In genomic region chr11:71447841-71448745, GRCm38 (mm10) we compare ENCODE assay signal across 13 mouse cellular contexts.
DNase-seq lines count a peak whose midpoint lies in the region; ATAC-seq and TF ChIP-seq lines count a peak whose summit lies in the region.
"Had no signal": no experiment of that assay in that cellular context is flagged by ENCODE, and none has a peak within 500 bp of the region (broad histone marks: within the 10 kb centered on the region; RNA-seq: fewer than 3 reads in every experiment).

No protein-coding gene starts in this region.

- H3K36me3 ChIP-seq in hindbrain, embryonic 13.5 days = no peaks in the 10 kb centered on the region
- H3K36me3 ChIP-seq in hindbrain, embryonic 16.5 days (ENCODE audit: control insufficient read depth, insufficient read depth, low read length) = no peaks in the 10 kb centered on the region
- H3K36me3 ChIP-seq in forebrain, embryonic 10.5 days (replicated peaks) = no peaks in the 10 kb centered on the region
- no peaks in the 10 kb centered on the region for H3K36me3 ChIP-seq in thymus, adult 2 months (ENCODE audit: control insufficient read depth, insufficient read depth, low read length)
- H3K36me3 ChIP-seq: limb, embryonic 15.5 days had no signal

- no peaks in the 10 kb centered on the region for H3K27me3 ChIP-seq in hindbrain, embryonic 13.5 days
- no peaks in the 10 kb centered on the region for H3K27me3 ChIP-seq in hindbrain, embryonic 16.5 days (replicated peaks; ENCODE audit: control insufficient read depth, insufficient read depth, low read length)
- H3K27me3 ChIP-seq in forebrain, embryonic 10.5 days (ENCODE audit: poor library complexity, severe bottlenecking) = no peaks in the 10 kb centered on the region
- no peaks in the 10 kb centered on the region for H3K27me3 ChIP-seq in thymus, adult 2 months (ENCODE audit: control insufficient read depth, insufficient read depth, low read length)
- H3K27me3 ChIP-seq: limb, embryonic 15.5 days had no signal

- H3K4me1 ChIP-seq in hindbrain, embryonic 13.5 days (replicated peaks) = peaks cover 34% of the 10 kb centered on the region
- H3K4me1 ChIP-seq in hindbrain, embryonic 16.5 days (ENCODE audit: control insufficient read depth, insufficient read depth, low read depth, low read length) = peaks cover 9% of the 10 kb centered on the region; the same call in 1 of the 2 replicates
- peaks cover 31% of the 10 kb centered on the region for H3K4me1 ChIP-seq in forebrain, embryonic 10.5 days
- H3K4me1 ChIP-seq in thymus, adult 2 months (replicated peaks; ENCODE audit: control insufficient read depth, insufficient read depth, low read length) = no peaks in the 10 kb centered on the region
- H3K4me1 ChIP-seq: limb, embryonic 15.5 days had no signal

- H3K27ac ChIP-seq in hindbrain, embryonic 13.5 days = peak overlapping the region; percentile 58; the same call in 1 of the 2 replicates
- H3K27ac ChIP-seq in hindbrain, embryonic 16.5 days (ENCODE audit: low read depth, low read length) = no peak overlapping the region
- H3K27ac ChIP-seq in forebrain, embryonic 10.5 days = peak overlapping the region; percentile 75
- no peak overlapping the region for H3K27ac ChIP-seq in thymus, adult 2 months (ENCODE audit: control insufficient read depth, insufficient read depth, low read length)
- H3K27ac ChIP-seq: limb, embryonic 15.5 days had no signal

- WGBS in hindbrain, embryonic 13.5 days = 56% methylated on average over 10 of the region's 10 CpGs
- WGBS in hindbrain, embryonic 16.5 days = 53% methylated on average over 10 of the region's 10 CpGs
- WGBS in forebrain, embryonic 10.5 days = 37% methylated on average over 10 of the region's 10 CpGs
- 85% methylated on average over 10 of the region's 10 CpGs for WGBS in thymus, adult 2 months

- no peak overlapping the region for H3K4me3 ChIP-seq in hindbrain, embryonic 13.5 days
- H3K4me3 ChIP-seq in hindbrain, embryonic 16.5 days (ENCODE audit: low read length) = no peak overlapping the region
- H3K4me3 ChIP-seq in forebrain, embryonic 10.5 days = no peak overlapping the region
- no peak overlapping the region for H3K4me3 ChIP-seq in thymus, adult 2 months (ENCODE audit: control insufficient read depth, insufficient read depth, low read length)
- H3K4me3 ChIP-seq: limb, embryonic 15.5 days had no signal

- ATAC-seq in hindbrain, embryonic 13.5 days (ENCODE audit: low FRiP score) = no peak
- no peak for ATAC-seq in hindbrain, embryonic 16.5 days
- ATAC-seq: Patski had no signal

- no peak overlapping the region for H3K4me2 ChIP-seq in hindbrain, embryonic 13.5 days
- H3K4me2 ChIP-seq in hindbrain, embryonic 16.5 days (ENCODE audit: low read length) = no peak overlapping the region
- H3K4me2 ChIP-seq: limb, embryonic 15.5 days; lung, embryonic 14.5 days had no signal

- TF ChIP-seq POLR2A in thymus, adult 2 months (IDR thresholded peaks at IDR 0.05; ENCODE audit: control insufficient read depth, extremely low read depth, insufficient read depth, low read length, poor library complexity) = no peak

- no peaks in the 10 kb centered on the region for H3K9me3 ChIP-seq in hindbrain, embryonic 13.5 days
- no peaks in the 10 kb centered on the region for H3K9me3 ChIP-seq in hindbrain, embryonic 16.5 days (ENCODE audit: control insufficient read depth, low read length)
- H3K9me3 ChIP-seq in forebrain, embryonic 10.5 days = no peaks in the 10 kb centered on the region
- H3K9me3 ChIP-seq: limb, embryonic 15.5 days had no signal

- 0 out of 2 replicates have a peak overlapping the region, but pooled peaks have one; percentile 13 for H3K9ac ChIP-seq in hindbrain, embryonic 13.5 days
- H3K9ac ChIP-seq in hindbrain, embryonic 16.5 days (ENCODE audit: low read depth, low read length) = no peak overlapping the region
- H3K9ac ChIP-seq: limb, embryonic 15.5 days; lung, embryonic 14.5 days had no signal

- TF ChIP-seq CTCF in thymus, adult 2 months (IDR thresholded peaks at IDR 0.05; ENCODE audit: borderline replicate concordance, control insufficient read depth, extremely low read depth, insufficient read depth, low read length, poor library complexity) = no peak

- DNase-seq in brain, adult 2 months (ENCODE audit: low read depth, low spot score) = peak; percentile 64
- DNase-seq in forebrain, embryonic 10.5 days (ENCODE audit: extremely low spot score, low spot score) = peak; percentile 25
- DNase-seq in layer of hippocampus, adult 9-11 months = peak; percentile 57
- DNase-seq in cerebellum, adult 11-12 months = no peak
- no peak for DNase-seq in thymus, adult 2 months
- DNase-seq in kidney, postnatal 4 days = no peak
- DNase-seq: cerebellum, postnatal 36 days; kidney, adult 9 months; lung, embryonic 14.5 days had no signal

Comparison
In these comparisons a context has a peak if more than half of its experiments do, and no peak if none do; other contexts are left out.
1. H3K27ac ChIP-seq: peak in hindbrain, embryonic 13.5 days (single experiment) and forebrain, embryonic 10.5 days (single experiment); none in hindbrain, embryonic 16.5 days (single experiment) and thymus, adult 2 months (single experiment).
2. DNase-seq: peak in brain, adult 2 months (single experiment), forebrain, embryonic 10.5 days (single experiment) and layer of hippocampus, adult 9-11 months (single experiment); none in cerebellum, adult 11-12 months (single experiment), thymus, adult 2 months (single experiment) and kidney, postnatal 4 days (0 of 2).